17 mouse cellular contexts compared by ENCODE assay signal in the genomic region with DNA sequence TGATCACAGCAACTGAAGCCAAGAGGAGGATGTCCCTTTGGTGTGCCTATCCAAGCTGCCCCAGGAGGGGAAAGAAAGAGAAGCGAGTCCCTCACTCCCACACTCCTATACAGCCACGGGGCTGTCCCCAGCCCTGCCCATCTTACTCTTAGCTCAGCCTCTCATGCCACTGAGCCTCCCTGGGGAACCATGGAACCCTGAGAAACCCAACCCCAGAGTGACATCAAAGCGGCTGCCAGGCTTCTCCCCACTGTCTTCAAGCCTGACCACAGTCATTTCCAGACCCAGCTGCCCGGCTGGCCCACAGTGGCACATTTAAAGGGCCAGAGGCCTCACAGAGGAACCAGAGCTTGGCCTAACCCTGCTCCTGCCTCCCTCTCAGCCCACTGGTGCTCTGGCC. TPM values are rescaled to one million over a fixed set of nuclear protein-coding genes. Genes with fewer than 3 reads are reported as not detected.
DNase-seq lines count a peak whose midpoint lies in the region; ATAC-seq and TF ChIP-seq lines count a peak whose summit lies in the region.
"Had no signal": no experiment of that assay in that cellular context is flagged by ENCODE, and none has a peak within 500 bp of the region (broad histone marks: within the 10 kb centered on the region; RNA-seq: fewer than 3 reads in every experiment).

No protein-coding gene starts in this region.

- peak; percentile 92 for TF ChIP-seq EP300 in CH12.LX (IDR thresholded peaks at IDR 0.05; ENCODE audit: low read length)

- no peak for TF ChIP-seq RAD21 in CH12.LX (IDR thresholded peaks at IDR 0.05; ENCODE audit: low read depth, low read length)

- no peak overlapping the region for H3K9ac ChIP-seq in heart, embryonic 11.5 days (ENCODE audit: low read depth, low read length)
- peak overlapping the region; percentile 51 for H3K9ac ChIP-seq in liver, embryonic 13.5 days
- no peak overlapping the region for H3K9ac ChIP-seq in liver, embryonic 11.5 days (ENCODE audit: low read depth, low read length)
- peak overlapping the region; percentile 26 for H3K9ac ChIP-seq in CH12.LX (ENCODE audit: insufficient read depth, low read depth)
- H3K9ac ChIP-seq in hindbrain, postnatal 0 days (replicated peaks; ENCODE audit: low read length), result no peak overlapping the region
- H3K9ac ChIP-seq: kidney, embryonic 15.5 days had no signal

- peak; percentile 15; the same call in 1 of the 2 replicates for TF ChIP-seq POLR2A in CH12.LX (IDR thresholded peaks at IDR 0.05; ENCODE audit: low read depth, low read length)

- H3K27ac ChIP-seq in heart, embryonic 11.5 days (ENCODE audit: low read depth, low read length), result no peak overlapping the region
- H3K27ac ChIP-seq in liver, embryonic 13.5 days, result peak overlapping the region; percentile 62
- no peak overlapping the region for H3K27ac ChIP-seq in liver, embryonic 11.5 days (ENCODE audit: low read depth, low read length)
- H3K27ac ChIP-seq in CH12.LX (ENCODE audit: insufficient read depth, low read depth), result peak overlapping the region; percentile 92
- H3K27ac ChIP-seq in hindbrain, postnatal 0 days, result no peak overlapping the region
- H3K27ac ChIP-seq: kidney, embryonic 15.5 days had no signal

- peak; percentile 89 for DNase-seq in heart, adult 11 months
- DNase-seq in liver, embryonic 13.5 days, result no peak
- DNase-seq in liver, embryonic 11.5 days (ENCODE audit: low spot score), result no peak
- DNase-seq in CH12.LX (ENCODE audit: extremely low read depth), result peak; percentile 97
- peak; percentile 67 for DNase-seq in hindbrain, postnatal 0 days (ENCODE audit: low spot score)
- DNase-seq in heart, adult 9 months (ENCODE audit: low spot score in 2 of 2), result no peak
- DNase-seq in embryo, embryonic 10 days (ENCODE audit: low spot score), result no peak
- DNase-seq: cerebellum, adult 9-11 months; heart, adult 18-20 months; left cerebral cortex, postnatal 4 days; lung, adult 18-20 months; retina, postnatal 1 day; thymus, adult 2 months had no signal

- TF ChIP-seq CTCF in CH12.LX (conservative IDR thresholded peaks at IDR 0.05 in 1 of 2, IDR thresholded peaks at IDR 0.05 in 1 of 2; ENCODE audit: low read depth in 2 of 2, low read length in 2 of 2), result no peak
- no peak for TF ChIP-seq CTCF in hindbrain, postnatal 0 days (IDR thresholded peaks at IDR 0.05; ENCODE audit: low read depth)

- ATAC-seq in heart, embryonic 11.5 days (replicated peaks; ENCODE audit: insufficient number of reproducible peaks, low FRiP score, low TSS enrichment), result no peak
- no peak for ATAC-seq in liver, embryonic 13.5 days (ENCODE audit: low read depth)
- no peak for ATAC-seq in liver, embryonic 11.5 days (replicated peaks; ENCODE audit: low FRiP score)
- ATAC-seq in hindbrain, postnatal 0 days, result peak; percentile 68
- ATAC-seq: forebrain, embryonic 16.5 days had no signal

- H3K4me2 ChIP-seq in heart, embryonic 11.5 days, result no peak overlapping the region
- no peak overlapping the region for H3K4me2 ChIP-seq in liver, embryonic 13.5 days
- no peak overlapping the region for H3K4me2 ChIP-seq in liver, embryonic 11.5 days
- H3K4me2 ChIP-seq in CH12.LX (ENCODE audit: insufficient read depth, low read depth, poor library complexity, severe bottlenecking), result peak overlapping the region; percentile 58
- H3K4me2 ChIP-seq in hindbrain, postnatal 0 days (ENCODE audit: low read depth, low read length), result no peak overlapping the region
- H3K4me2 ChIP-seq: kidney, embryonic 15.5 days had no signal

- no peaks in the 10 kb centered on the region for H3K79me2 ChIP-seq in CH12.LX (replicated peaks; ENCODE audit: control insufficient read depth, extremely low read depth, insufficient read depth, poor library complexity, severe bottlenecking)

- H3K27me3 ChIP-seq in heart, embryonic 11.5 days (ENCODE audit: control insufficient read depth, insufficient read depth, low read length), result no peaks in the 10 kb centered on the region
- peaks cover 20% of the 10 kb centered on the region; the same call in 1 of the 2 replicates for H3K27me3 ChIP-seq in liver, embryonic 13.5 days
- peaks cover under 1% of the 10 kb centered on the region; the same call in 1 of the 2 replicates for H3K27me3 ChIP-seq in liver, embryonic 11.5 days (replicated peaks; ENCODE audit: control insufficient read depth, insufficient read depth, low read length)
- H3K27me3 ChIP-seq in CH12.LX (replicated peaks), result no peaks in the 10 kb centered on the region
- H3K27me3 ChIP-seq in hindbrain, postnatal 0 days (ENCODE audit: insufficient read depth, low read length), result no peaks in the 10 kb centered on the region
- H3K27me3 ChIP-seq: kidney, embryonic 15.5 days had no signal

- 63% methylated on average over 4 of the region's 4 CpGs for WGBS in heart, embryonic 11.5 days (ENCODE audit: insufficient replicate concordance)
- 46% methylated on average over 4 of the region's 4 CpGs for WGBS in liver, embryonic 13.5 days (ENCODE audit: insufficient replicate concordance)
- 54% methylated on average over 4 of the region's 4 CpGs for WGBS in liver, embryonic 11.5 days
- WGBS in hindbrain, postnatal 0 days, result 35% methylated on average over 4 of the region's 4 CpGs

- no peaks in the 10 kb centered on the region for H3K36me3 ChIP-seq in heart, embryonic 11.5 days (ENCODE audit: control insufficient read depth, insufficient read depth, low read length)
- no peaks in the 10 kb centered on the region for H3K36me3 ChIP-seq in liver, embryonic 13.5 days
- no peaks in the 10 kb centered on the region for H3K36me3 ChIP-seq in liver, embryonic 11.5 days (ENCODE audit: control insufficient read depth, insufficient read depth, low read length)
- peaks cover 64 to 96% of the 10 kb centered on the region in 2 experiments for H3K36me3 ChIP-seq in CH12.LX (replicated peaks in 1 of 2; ENCODE audit: control insufficient read depth in 1 of 2, insufficient read depth in 1 of 2, low read length in 1 of 2)
- no peaks in the 10 kb centered on the region for H3K36me3 ChIP-seq in hindbrain, postnatal 0 days (ENCODE audit: insufficient read depth, low read length)
- H3K36me3 ChIP-seq: kidney, embryonic 15.5 days had no signal

- peaks cover 10% of the 10 kb centered on the region; the same call in 1 of the 2 replicates for H3K4me1 ChIP-seq in heart, embryonic 11.5 days (ENCODE audit: control insufficient read depth, insufficient read depth, low read length)
- H3K4me1 ChIP-seq in liver, embryonic 13.5 days (replicated peaks), result peaks cover 70% of the 10 kb centered on the region
- H3K4me1 ChIP-seq in liver, embryonic 11.5 days (replicated peaks; ENCODE audit: control insufficient read depth, insufficient read depth, low read length), result peaks cover 30% of the 10 kb centered on the region
- H3K4me1 ChIP-seq in CH12.LX (ENCODE audit: control insufficient read depth in 1 of 2, insufficient read depth in 2 of 2), result peaks cover 39 to 75% of the 10 kb centered on the region in 2 experiments
- 0 out of 2 replicates have a peak, but pooled peaks cover 14% of the 10 kb centered on the region for H3K4me1 ChIP-seq in hindbrain, postnatal 0 days (ENCODE audit: insufficient read depth, low read length)

- in situ Hi-C loops in CH12.LX (cut with MboI; ENCODE audit: low pct_ligation_motif_present, low pct_unique_long_range_greater_than_20kb, low sequenced_read_pairs), result loop anchor here (5.0 kb wide), 1 partner anchor 44 kb away; no protein-coding TSS in a partner anchor

- dilution Hi-C loops in CH12.LX (cut with MboI; ENCODE audit: extremely low pct_ligation_motif_present, extremely low pct_unique_long_range_greater_than_20kb, low sequenced_read_pairs), result no loop called here

- no peaks in the 10 kb centered on the region for H3K9me3 ChIP-seq in heart, embryonic 11.5 days (replicated peaks; ENCODE audit: control insufficient read depth, low read length)
- no peaks in the 10 kb centered on the region for H3K9me3 ChIP-seq in liver, embryonic 13.5 days (replicated peaks)
- no peaks in the 10 kb centered on the region for H3K9me3 ChIP-seq in liver, embryonic 11.5 days (ENCODE audit: control insufficient read depth, low read length)
- H3K9me3 ChIP-seq in CH12.LX (replicated peaks; ENCODE audit: low read length), result no peaks in the 10 kb centered on the region
- H3K9me3 ChIP-seq in hindbrain, postnatal 0 days (ENCODE audit: low read length), result no peaks in the 10 kb centered on the region
- H3K9me3 ChIP-seq: kidney, embryonic 15.5 days had no signal

- H3K4me3 ChIP-seq in heart, embryonic 11.5 days (ENCODE audit: low read depth, low read length), result no peak overlapping the region
- H3K4me3 ChIP-seq in liver, embryonic 13.5 days (replicated peaks), result no peak overlapping the region
- no peak overlapping the region for H3K4me3 ChIP-seq in liver, embryonic 11.5 days (ENCODE audit: low read depth, low read length)
- H3K4me3 ChIP-seq in CH12.LX (replicated peaks in 1 of 3; ENCODE audit: low read depth in 2 of 3, low read length in 2 of 3, poor library complexity in 1 of 3), result peak overlapping the region in 1 of 3 experiments; percentile 45
- no peak overlapping the region for H3K4me3 ChIP-seq in hindbrain, postnatal 0 days (ENCODE audit: low read length)
- H3K4me3 ChIP-seq: kidney, embryonic 15.5 days had no signal

TF ChIP-seq in CH12.LX, 34 proteins besides CTCF, POLR2A, EP300 and RAD21 (continues in another document):
- TF ChIP-seq ZMIZ1 (IDR thresholded peaks at IDR 0.05; ENCODE audit: low read depth, low read length), result peak; percentile 18; the same call in 1 of the 2 replicates
- TF ChIP-seq TBP (conservative IDR thresholded peaks at IDR 0.05; ENCODE audit: low read depth, low read length), result 0 out of 2 replicates have a peak, but pooled peaks have one; percentile 47
- TF ChIP-seq BHLHE40 (IDR thresholded peaks at IDR 0.05; ENCODE audit: low read depth, low read length), result peak; percentile 91
- peak; percentile 98 for TF ChIP-seq IRF4 (IDR thresholded peaks at IDR 0.05; ENCODE audit: low read depth, low read length)
- TF ChIP-seq ETS1 (conservative IDR thresholded peaks at IDR 0.05; ENCODE audit: low read depth, low read length), result peak; percentile 96
- TF ChIP-seq MAZ (IDR thresholded peaks at IDR 0.05; ENCODE audit: low read depth, low read length), result peak; percentile 80; the same call in 1 of the 2 replicates
- TF ChIP-seq JUN (IDR thresholded peaks at IDR 0.05; ENCODE audit: insufficient read depth, low read depth, low read length), result peak; percentile 80
- peak; percentile 97 for TF ChIP-seq TCF12 (IDR thresholded peaks at IDR 0.05; ENCODE audit: low read depth, low read length)
- no peak for TF ChIP-seq USF2 (conservative IDR thresholded peaks at IDR 0.05; ENCODE audit: low read depth, low read length)

RNA-seq across cellular contexts. Expression of a gene that starts 47.5 kb away (rescaled TPM):
- 0.86 and 1.2 TPM in 2 replicates for polyA plus RNA-seq in heart, embryonic 11.5 days (2014; fragmentation: Nextera tagmentation; extraction: Ambion mirVana)
- 6.3 and 8.2 TPM in 2 replicates for polyA plus RNA-seq in liver, embryonic 13.5 days (2015; fragmentation: Nextera tagmentation; extraction: Ambion mirVana)
- 5.7 and 6.1 TPM in 2 replicates for polyA plus RNA-seq in liver, embryonic 11.5 days (2014; fragmentation: Nextera tagmentation; extraction: Ambion mirVana)
- 115 and 130 TPM in 2 replicates for total RNA-seq in CH12.LX (2012; rRNA removed)
- 62.9 and 65.7 TPM in 2 replicates for total RNA-seq in CH12.LX (2014; rRNA removed)
- 152 and 164 TPM in 2 replicates for polyA plus RNA-seq in CH12.LX (2012; ENCODE audit: insufficient read length, low read depth)
- total RNA-seq in hindbrain, postnatal 0 days (2014; rRNA removed), result 15.3 and 22.4 TPM in 2 replicates
- 16.6 and 17.5 TPM in 2 replicates for polyA plus RNA-seq in hindbrain, postnatal 0 days (2015; fragmentation: Nextera tagmentation; extraction: Ambion mirVana)
- total RNA-seq: megakaryocyte-erythroid progenitor cell, adult 5-6 weeks had no signal

Comparison
In these comparisons a context has a peak if more than half of its experiments do, and no peak if none do; other contexts are left out.
1. DNase-seq: peak in heart, adult 11 months (single experiment), CH12.LX (single experiment) and hindbrain, postnatal 0 days (single experiment); none in liver, embryonic 13.5 days (single experiment), liver, embryonic 11.5 days (single experiment), heart, adult 9 months (0 of 2) and embryo, embryonic 10 days (single experiment).
2. H3K27ac ChIP-seq: peak in liver, embryonic 13.5 days (single experiment) and CH12.LX (single experiment); none in heart, embryonic 11.5 days (single experiment), liver, embryonic 11.5 days (single experiment) and hindbrain, postnatal 0 days (single experiment).
3. H3K9ac ChIP-seq: peak in liver, embryonic 13.5 days (single experiment) and CH12.LX (single experiment); none in heart, embryonic 11.5 days (single experiment), liver, embryonic 11.5 days (single experiment) and hindbrain, postnatal 0 days (single experiment).